Mouse (Mus musculus) heart, postnatal 0 days (tissue): Measurements from ENCODE around the gene Rhoj.

Experiments
- CTCF ChIP-seq: IDR thresholded peaks from 2 replicates; pipeline ENCODE4 v1.5.1; 2016; ENCODE audit warnings: antibody characterized with exemption, control low read depth, low read depth
- EP300 ChIP-seq: IDR thresholded peaks from 2 replicates; pipeline ENCODE4 v1.6.1; 2016; ENCODE audit warnings: antibody characterized with exemption, low read depth

DNA sequence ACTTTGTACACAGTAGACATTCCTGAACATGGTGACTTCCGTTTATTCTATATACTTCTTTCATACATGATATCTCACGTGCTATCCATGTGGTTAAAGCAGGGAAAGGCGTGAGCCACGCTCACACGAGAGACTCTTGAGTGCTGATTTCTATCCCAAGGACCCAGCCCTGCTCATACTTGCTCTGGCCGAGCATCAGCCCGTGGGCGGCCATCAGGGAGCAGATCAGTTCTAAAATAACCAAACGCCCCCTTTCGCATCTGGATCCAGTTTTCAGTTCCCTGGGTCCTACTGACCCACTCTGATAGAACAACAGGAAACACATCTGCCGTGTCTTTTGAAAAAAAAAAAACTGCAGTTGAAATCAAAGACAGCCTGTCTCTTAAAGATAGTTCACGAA is 2.6 kb downstream of the Rhoj start:
- no peak for TF ChIP-seq EP300
- TF ChIP-seq CTCF, result no peak
